Mouse (Mus musculus) left cerebral cortex, postnatal 10 days (tissue): ENCODE measurements around the gene Dcx. TPM values are rescaled to one million over a fixed set of nuclear protein-coding genes. Genes with fewer than 3 reads are reported as not detected.
A peak's percentile ranks its signal among the peaks of the same experiment; 100 is the strongest.

Source experiments
- DNase-seq, 2 experiments: peaks; one replicate each; pipeline ENCODE4 v3.0.0; 2021 to 2022; ENCODE audit warnings: low spot score in 2 of 2, mixed read lengths in 1 of 2; ENCODE audit errors: extremely low spot score in 1 of 2
- intact Hi-C: fragments of 180-260 bp; cut with DNase I; formaldehyde crosslinking; loops from one replicate; pipeline ENCODE4 v1.15.1; 2025
- total RNA-seq, 2 experiments: library from RNA; stranded (reverse); gene quantifications; 2 replicates each; pipeline ENCODE4 v1.2.3; 2021

Dcx gene
- 100 to 1,000 TPM; 173 to 191 TPM for total RNA-seq

DNA sequence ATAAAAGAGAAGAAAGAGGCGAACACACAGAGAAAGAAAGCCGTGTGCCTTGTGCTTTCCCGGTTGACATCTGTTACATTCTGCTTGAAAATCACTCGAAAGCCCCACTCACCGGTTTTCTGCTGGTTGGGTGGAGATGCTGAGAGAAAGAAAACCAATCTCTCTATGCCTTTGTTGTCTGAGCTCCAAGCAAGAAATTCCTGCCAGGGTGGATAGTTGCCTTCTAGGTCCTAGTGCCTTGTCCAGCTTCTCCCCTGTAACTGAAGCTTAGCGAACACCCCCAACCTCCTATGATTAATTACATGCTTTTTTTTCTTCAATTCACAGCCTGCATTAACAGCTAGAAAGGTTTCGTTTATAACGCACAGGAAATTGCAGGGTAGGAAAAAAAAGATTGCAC, at the start of gene Dcx:
Gene Dcx, minus strand, starts transcription at position 354 of the 400 bp plus-strand sequence.
- intact Hi-C loops = no loop called here

DNA sequence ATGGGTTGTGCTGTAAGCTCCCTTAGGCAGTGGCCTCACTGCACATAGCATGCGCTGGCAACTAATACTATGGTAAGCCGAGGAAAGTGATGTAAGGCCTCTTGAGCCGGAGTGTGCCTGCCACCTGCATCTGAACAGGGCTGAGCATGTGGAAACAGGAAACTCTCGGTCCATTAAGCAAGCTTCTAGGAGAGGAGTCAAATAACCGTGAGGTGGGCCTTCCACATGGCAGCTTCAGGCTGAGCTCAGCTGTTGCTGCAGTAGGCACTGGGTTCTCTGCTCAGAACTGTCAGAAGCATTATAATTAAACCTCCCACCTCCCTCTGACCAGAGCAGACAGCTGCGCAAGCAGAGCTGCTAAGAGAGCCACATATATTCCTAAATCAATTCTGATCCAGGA, 33.1 kb upstream of the Dcx start:
- intact Hi-C loops = no loop called here
- no peak for DNase-seq

More for the DNA sequence above, at the start of gene Dcx:
- DNase-seq = peak; percentile 15 to 60

DNA sequence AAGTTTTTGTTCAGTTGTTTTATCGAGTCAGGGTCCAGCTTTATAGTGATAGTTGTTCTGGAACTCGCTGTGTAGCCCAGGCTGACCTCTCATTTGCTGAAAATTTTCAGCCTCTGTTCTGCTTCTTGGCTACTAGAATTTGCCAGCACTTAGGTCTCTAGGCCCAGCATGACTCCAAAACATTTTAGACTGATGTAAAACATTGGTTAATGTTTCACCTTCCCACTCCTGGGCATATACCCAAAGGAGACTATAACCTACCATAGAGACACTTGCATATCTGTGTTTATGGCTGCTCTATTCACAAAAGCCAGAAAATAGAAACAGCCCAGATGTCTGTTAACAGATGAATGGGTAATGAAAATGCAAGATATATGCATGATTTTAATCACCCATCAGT, 560 bp upstream of the Dcx start:
- no peak for DNase-seq
- intact Hi-C loops = no loop called here

DNA sequence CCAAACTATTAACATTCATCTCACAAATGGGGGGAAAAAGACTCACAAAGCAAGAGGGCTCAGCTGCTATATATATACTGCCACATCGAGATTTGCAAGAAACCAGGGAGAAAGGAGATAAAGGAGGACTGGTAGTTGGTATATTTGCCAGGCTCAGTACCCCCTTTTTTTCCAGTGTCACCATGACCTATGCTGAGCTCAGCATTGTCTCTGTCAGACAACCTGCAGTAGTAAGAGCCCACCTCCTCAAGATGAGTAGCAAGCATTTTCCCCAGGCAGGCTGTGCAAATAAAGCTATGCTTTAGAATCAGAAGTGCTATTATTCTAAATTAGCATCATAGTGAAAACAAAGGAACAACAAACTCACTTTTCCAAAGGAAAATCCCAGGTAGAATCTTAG, 581 bp downstream of the Dcx start:
- no peak for DNase-seq
- intact Hi-C loops = no loop called here

DNA sequence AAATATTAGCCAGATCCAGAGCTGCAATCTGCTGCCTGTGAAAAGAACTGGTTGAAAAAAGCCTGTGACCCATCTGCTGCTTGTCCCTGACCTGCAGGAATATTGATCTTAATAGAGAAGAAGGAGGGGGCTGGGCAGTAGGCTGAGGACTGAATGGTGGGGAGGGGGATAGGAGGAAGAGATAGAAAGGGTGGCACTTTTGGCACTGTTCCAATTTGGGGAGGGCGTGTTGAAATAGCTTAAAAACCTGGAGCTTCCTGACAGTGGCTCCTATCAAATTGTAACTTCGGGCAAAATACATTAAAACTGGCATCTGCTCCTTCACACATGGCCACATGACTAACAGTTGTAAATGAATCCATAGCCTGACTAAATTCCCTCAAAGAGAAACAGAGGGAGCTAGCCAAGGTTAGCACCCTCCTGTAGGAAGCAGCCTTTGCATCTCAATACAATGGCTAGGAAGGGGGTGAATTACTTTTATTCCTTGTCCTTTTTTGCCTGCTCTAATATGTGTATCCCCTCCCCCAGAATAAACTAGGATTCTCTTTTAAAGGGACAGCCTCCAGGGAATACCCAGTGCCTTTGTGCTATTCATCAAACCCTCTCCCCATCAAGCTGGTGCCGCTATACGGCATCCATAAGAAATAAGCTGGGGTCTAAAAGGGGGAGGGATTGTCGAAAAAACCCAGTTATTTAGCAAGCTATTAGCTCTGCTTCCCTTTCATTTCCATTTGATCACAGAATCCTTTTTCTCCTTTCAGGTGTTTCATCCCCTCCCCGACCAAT, 1.5 kb downstream of the Dcx start:
- intact Hi-C loops = no loop called here
- peak in 1 of 2 experiments; percentile 20 for DNase-seq

DNA sequence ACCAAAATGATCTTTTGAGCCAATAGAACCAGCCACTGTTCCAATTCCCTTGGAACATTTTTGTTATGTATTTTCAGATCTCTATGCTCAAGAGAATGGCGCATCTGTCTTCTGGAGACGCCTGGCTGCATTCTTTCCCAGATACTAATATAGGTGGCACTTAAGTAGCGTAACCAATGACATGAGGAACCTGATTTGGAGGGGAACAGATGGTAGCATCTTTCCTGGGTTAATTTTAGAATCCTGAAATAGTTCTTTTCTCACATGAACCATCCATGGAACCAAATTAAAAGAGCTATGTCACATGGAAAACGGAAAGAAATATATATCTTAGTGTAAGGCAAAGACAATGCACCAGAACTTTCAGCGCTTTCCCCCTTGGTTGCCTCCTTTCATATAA, 11.0 kb downstream of the Dcx start:
- intact Hi-C loops = no loop called here

DNA sequence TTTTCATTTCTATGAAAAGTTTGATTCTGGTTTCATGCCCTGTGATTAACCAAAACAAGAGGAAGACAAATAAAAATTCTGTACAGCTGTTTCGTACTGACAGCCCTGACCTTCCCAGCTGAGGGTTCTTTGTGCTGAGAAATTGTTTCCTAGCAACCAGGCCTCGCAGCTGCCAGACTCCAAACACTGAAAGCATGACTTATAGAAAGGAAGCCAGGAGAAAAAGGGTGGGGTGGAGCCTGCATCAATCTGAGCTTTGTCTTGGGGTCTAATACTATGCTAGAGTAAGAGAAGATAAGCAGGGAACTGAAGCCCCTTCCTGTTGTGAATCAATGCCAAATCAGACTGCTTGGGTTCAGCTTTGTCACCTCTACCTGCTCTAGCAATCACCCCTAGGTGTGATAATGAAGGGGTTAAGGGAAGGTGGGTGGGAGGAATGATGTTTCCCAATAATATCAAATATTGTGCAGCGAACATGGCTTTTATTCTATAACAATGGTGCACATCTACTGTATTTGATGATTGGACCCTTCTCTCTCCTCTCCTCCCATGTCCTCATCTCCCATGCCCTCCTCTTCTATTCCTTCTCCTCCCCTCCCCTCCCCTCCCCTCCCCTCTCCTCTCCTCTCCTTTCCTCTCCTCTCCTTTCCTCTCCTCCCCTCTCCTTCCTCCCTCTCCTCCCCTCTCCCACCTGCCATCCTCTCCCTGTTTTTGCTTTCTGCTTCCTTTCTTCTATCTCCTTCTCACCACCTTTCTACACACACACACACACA, 26.2 kb downstream of the Dcx start:
- no peak for DNase-seq
- intact Hi-C loops = no loop called here

More for the DNA sequence above, 11.0 kb downstream of the Dcx start:
- DNase-seq = no peak

DNA sequence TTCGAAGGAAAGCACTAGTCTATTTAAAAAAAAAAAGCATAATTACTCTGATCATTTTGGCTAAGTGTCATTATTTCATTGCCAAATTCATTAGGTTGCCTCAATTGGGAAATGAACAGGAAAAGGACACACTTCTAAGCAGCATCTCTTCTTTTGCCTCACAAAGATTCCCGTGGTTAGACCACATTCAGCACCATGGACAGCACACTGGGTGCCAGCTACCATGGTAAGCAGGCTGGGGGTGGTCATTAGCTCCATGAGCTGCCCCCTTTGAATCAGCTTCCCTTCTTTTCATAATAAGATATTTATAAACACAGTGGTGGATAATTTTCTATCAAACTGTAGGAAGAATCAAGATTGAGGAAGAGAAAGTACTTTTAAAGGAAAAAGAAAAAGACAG, 28.4 kb downstream of the Dcx start:
- DNase-seq = no peak
- intact Hi-C loops = no loop called here

DNA sequence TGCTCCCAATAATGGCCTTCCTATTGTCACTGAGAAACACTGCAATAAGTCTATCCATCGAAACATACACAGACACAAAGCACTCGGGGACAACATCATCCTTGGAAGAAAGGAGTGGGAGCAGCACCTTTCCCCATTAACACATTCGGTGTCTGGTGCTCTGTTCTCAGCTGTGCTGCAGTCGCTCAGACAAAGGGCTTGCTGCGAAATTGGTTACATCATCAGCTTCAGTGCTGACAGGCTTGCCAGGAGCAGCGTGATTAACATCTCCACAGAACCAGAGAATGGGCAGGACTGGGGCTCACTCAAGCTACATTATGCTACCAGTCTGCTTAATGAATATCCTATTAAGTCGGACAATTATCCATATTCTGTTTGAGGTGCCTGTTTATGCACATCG, 30.8 kb downstream of the Dcx start:
- intact Hi-C loops = no loop called here
- DNase-seq = no peak

DNA sequence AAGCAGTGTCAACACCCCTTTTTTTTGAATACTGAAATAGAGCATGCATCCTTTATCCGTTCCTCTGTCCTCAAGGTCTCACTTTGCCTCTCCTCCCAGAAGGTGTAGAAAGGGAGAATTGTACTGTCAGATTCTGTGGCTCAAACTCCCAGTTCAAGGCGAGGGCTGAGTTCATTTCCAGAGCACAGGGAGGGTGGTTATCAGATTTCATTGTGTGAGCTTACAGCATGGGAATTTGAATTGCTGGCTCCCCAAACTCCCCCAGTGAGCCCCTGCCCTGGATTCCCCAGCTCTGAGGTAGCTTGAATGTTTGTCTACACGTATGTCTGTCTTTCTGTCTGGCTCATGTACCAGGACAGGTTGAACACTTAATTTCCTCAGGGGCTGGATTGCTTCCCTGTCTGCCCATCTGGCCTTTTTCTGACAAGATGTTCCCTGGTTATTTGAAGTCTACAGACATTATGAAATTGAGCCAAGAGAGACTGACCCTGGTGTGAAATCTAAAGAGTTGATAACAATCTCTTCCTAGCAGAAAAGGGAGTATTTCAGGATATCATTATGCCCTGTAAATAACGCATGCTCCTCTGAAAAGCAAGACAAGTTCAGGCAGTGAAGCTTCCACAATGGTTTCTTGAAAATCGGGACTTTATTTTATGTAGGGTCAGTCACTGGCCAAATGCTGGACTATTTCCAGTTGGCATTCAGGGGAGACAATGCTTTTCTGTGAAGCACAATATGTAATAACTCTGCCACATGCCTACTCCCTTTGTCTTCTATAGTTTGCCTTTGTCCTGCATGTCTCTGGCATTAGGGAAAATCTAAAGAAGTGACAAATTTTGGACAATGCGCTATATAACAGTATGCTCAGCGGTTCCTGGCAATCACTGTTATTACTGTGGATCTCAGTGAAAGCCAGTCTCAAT, 35.5 kb downstream of the Dcx start:
- DNase-seq = no peak
- intact Hi-C loops = no loop called here

DNA sequence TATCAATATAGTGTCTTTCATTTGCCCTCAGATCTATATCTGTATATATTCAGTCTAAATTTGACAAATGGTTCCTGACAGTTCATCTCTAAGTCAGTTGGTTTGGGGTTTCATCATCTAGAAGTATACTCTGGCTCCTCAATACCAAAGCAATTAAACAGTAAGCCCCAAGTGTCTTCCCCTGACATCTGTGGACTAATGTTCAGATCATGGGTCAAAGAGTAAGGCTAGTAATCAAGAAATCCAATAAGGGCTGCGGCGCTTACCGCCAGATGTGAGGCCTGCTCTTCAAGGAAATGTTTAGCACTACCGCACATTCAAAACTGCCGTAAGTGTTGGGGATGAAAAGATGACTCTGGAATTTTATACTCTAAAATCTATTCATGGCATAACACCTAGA, 36.2 kb downstream of the Dcx start:
- no peak for DNase-seq
- intact Hi-C loops = no loop called here

DNA sequence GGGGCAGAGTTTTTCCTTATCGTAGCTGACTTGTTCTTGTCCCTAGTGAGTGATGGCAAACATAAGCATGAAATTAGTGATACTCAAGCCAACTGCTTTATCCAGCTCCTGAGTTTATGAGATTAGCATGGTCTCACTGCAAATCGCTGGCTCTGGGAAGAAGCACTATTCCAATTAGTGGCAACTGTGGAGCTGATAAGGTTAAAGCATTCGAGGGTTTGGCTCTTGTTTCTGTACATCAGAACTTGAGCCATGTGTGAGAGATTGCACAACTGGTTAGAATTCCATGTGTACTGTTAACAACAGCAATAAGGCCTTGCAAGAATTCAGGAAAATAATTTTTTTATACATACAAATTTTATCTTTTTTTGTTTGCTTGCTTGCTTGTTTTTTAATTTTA, 39.9 kb downstream of the Dcx start:
- intact Hi-C loops = no loop called here

DNA sequence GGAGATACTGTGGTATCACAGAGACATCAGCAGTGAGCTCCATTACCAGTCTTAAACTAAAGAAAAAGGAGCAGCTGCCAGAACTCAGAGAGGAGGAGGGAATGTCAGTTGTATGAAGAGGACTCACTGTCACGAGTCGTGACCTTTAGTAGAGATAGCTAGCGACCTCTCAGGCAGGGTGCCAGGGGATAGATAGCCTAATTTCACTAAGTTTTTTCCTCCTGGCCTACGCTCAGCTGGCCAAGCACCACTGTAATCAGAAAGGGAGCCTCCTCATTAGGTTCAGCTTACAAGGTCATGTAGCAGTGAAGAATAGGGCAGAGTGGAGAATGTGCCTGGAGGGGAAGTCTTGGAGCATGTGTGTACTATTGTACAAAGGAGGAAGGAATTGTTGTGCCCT, 47.3 kb downstream of the Dcx start:
- intact Hi-C loops = no loop called here

More for the DNA sequence above, 39.9 kb downstream of the Dcx start:
- no peak for DNase-seq

DNA sequence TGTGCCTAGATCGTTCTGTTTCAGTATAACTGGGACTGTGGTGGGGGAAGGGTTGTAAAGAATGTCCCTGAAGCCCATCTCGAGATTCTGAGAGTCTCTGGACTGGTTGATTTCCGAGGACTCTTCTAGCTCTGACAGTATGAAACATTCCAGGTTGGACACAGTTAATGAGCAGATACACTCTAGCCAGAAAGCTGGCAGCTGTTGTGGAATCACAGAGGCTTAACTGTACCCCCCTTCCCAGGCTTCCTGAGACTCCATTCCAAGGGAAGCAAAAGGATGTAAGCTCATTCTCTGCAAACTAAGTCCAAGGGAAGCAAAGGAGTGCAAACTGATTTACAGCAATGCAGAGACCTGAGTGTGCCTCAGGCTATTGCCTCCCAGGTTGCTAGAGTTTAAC, 48.2 kb downstream of the Dcx start:
- intact Hi-C loops = no loop called here
- DNase-seq = no peak

More for the DNA sequence above, 47.3 kb downstream of the Dcx start:
- no peak for DNase-seq

DNA sequence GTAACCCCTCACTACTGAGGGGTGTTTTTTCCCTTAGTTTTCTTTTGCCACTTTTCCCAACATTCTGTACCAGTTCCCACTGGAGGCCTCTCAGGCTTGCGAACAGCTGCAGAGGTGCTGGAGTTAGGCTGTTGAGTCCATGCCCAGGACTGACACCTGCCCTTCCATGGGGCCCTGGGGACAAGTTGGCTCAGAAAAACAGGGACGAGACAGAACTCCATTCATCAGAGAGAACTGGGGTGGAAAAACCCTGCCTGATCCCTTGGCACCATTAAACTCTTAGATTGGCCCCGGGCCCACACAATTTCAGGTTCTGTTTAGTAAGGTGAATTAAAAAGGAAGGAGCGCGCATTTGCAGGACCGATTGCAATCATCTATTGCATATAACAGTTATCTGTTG, 48.8 kb downstream of the Dcx start:
- intact Hi-C loops = no loop called here
- no peak for DNase-seq

DNA sequence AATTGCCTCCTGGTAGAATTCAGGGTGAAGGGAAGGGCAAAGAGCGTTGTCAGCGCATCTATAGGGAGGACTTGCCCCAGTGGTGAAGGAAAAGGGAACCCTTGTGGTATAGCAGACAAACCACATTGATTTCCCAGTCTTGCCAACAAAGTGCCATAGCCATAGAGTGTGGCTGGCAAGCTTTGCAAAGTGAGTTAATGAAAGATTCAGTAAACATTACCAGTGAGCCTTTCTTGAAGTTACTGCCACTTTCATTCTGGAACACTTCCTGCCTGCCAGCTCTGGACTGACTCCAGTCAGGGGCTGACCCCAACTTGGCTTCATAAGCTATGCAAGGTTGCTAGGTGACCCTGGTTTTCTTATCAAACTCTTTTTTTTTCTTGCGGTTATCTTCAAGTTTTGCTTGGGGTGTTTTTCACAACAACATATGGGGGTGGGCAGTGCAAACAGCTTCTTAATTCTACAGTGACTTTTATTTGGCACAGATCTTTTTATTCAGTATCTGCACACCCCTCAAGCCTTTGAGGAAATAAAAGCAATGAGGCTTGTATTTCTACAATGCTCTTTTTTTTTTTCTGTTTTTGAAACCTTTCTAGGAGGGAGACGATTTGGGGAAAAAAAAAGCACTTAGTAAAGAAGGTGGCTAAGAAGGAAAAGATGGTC, 51.2 kb downstream of the Dcx start:
- intact Hi-C loops = no loop called here
- DNase-seq = no peak

DNA sequence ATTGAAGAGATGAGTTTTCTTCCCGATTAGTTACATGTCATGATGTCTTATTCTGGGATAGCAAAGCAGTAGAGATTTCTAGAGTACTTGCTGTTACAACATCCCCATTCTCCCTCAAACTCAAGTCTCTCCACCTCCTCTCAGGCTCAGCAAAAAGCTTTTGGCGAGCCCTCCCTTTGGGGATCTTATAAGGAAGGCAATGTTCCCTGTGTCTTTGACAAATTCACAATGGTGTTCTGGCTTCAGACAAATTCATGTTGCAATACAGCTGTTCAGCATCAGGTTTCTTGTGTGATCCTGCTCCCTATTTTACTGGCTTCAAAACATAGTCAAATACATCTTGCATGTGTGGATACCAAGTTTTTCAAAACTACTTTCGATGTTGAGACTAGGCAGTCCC, 53.5 kb downstream of the Dcx start:
- intact Hi-C loops = no loop called here
- DNase-seq = no peak

DNA sequence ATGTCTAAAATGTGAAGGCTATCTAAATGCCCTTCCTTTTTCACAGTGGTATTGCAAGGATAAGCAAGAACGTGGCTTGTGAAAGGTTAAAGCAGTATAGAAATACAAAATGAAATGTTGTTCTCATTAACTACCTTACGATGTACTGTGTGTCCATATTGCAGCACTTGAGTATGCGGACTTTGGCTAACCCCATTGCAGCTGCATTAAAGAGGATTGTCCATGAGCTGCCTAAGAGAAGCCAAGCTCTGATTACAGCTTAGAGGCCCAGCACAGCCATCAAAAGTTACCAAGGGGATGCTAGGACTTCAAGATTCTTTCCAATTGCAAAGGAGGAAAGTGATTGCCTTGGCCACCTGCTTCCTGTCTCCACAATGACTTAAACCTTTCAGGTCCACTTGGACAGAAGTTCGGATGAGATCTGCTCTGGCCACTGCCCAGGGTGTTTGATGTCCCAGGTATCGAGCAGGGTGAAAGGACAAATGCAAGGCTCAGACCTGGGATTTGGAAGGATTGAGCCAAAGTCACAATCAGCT, 65.9 kb downstream of the Dcx start:
- no peak for DNase-seq
- intact Hi-C loops = no loop called here

DNA sequence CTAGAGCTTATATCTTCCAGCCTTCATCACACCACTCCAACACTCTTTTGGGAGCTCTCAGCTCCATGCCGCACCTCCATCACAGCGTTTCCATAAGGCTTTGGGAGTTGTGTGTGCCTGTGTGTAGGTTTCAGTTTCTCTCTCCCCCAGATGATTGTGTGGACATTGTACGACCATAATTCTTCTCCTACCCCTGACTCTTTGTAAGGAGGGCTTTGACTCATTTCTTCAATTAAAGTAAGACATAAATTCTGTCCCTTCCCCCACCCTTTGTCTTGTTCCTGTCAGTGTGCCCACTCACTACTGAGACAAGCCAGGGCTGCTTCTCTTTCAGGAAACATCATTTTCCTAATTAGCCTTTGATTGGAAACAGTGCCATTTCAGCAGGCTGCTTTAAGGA, 81.8 kb downstream of the Dcx start:
- no peak for DNase-seq

More for the DNA sequence above, 81.8 kb downstream of the Dcx start:
- intact Hi-C loops = no loop called here
